Mouse (Mus musculus) kidney, embryonic 15.5 days (tissue): ENCODE measurements at regions not wholly inside any gene's neighbourhood (a gene's known extent, or its start where the extent isn't known, plus 50 kb on each side); places are given as distances from the start of the nearest gene placed in this dataset.

Experiments used
- ATAC-seq: fragments of 200-750 bp; cut with Nextera tagmentation; replicated peaks from 2 replicates; pipeline ENCODE4 v1.8.0; 2017; ENCODE audit warnings: moderate TSS enrichment; ENCODE audit not compliant: low FRiP score
- H3K27ac ChIP-seq: fragments of 300-500 bp; sonication (generic); 2 replicates; pipeline ENCODE4 v1.5.1; 2015; ENCODE audit warnings: mild to moderate bottlenecking, inconsistent platforms
- H3K27me3 ChIP-seq: fragments of 300-500 bp; sonication (generic); 2 replicates; pipeline ENCODE4 v1.6.1; 2015; ENCODE audit warnings: inconsistent platforms
- H3K36me3 ChIP-seq: fragments of 300-500 bp; sonication (generic); 2 replicates; pipeline ENCODE4 v1.6.1; 2015; ENCODE audit warnings: inconsistent platforms
- H3K4me1 ChIP-seq: fragments of 300-500 bp; sonication (generic); 2 replicates; pipeline ENCODE4 v1.6.1; 2015; ENCODE audit warnings: inconsistent platforms
- H3K4me2 ChIP-seq: fragments of 300-500 bp; sonication (generic); 2 replicates; pipeline ENCODE4 v1.6.1; 2015; ENCODE audit warnings: moderate library complexity, mild to moderate bottlenecking, inconsistent platforms
- H3K4me3 ChIP-seq: fragments of 300-500 bp; sonication (generic); replicated peaks from 2 replicates; pipeline ENCODE4 v1.5.1; 2015; ENCODE audit warnings: mild to moderate bottlenecking, inconsistent platforms
- H3K9ac ChIP-seq: fragments of 300-500 bp; sonication (generic); 2 replicates; pipeline ENCODE4 v1.6.1; 2015; ENCODE audit warnings: mild to moderate bottlenecking, inconsistent platforms
- H3K9me3 ChIP-seq: fragments of 300-500 bp; sonication (generic); replicated peaks from 2 replicates; pipeline ENCODE4 v1.6.1; 2016; ENCODE audit warnings: inconsistent platforms
- WGBS: fragments of 180-500 bp; shearing (Covaris S2); methylation state at CpG from one replicate; pipeline ENCODE4 v1.1.7; 2015; ENCODE audit warnings: mixed read lengths; 5-methylcytosine and 5-hydroxymethylcytosine counted together

DNA sequence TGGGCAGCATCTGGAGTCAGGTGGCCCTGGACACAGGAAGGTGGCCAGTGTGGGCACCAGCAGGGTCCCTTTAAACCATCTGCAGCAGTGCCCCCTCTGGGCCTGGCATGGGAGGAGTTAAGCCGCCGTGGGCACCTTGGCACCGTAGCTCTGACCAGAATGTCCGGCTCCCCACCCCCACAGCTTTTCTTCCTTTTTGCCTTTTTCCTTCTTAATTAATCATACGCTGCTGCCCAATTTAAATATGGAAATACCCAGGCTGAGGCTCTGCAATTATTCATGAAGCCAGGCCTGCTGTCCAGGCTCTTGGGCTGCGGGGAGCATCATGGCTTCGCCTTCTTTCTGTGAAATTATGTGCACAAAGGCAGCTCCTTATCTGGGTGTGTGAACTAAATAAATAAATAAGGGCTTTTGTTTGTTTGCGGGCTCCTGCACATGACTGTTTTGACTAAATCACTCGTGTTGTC is 70.6 kb upstream of the Wnt7b start:
- Histone ChIP-seq H3K4me1 (peaks cover 43% of the 10 kb centered on the region), H3K9me3 (no peaks in the 10 kb centered on the region), H3K27ac (peak overlapping the region; percentile 98), H3K4me3 (peak overlapping the region; percentile 42), H3K9ac (peak overlapping the region; percentile 62; the same call in 1 of the 2 replicates), H3K4me2 (peak overlapping the region; percentile 71), H3K36me3 (no peaks in the 10 kb centered on the region), H3K27me3 (no peaks in the 10 kb centered on the region)
- WGBS, result 48% methylated on average over 9 of the region's 9 CpGs
- ATAC-seq, result peak; percentile 7; the same call in 1 of the 2 replicates

DNA sequence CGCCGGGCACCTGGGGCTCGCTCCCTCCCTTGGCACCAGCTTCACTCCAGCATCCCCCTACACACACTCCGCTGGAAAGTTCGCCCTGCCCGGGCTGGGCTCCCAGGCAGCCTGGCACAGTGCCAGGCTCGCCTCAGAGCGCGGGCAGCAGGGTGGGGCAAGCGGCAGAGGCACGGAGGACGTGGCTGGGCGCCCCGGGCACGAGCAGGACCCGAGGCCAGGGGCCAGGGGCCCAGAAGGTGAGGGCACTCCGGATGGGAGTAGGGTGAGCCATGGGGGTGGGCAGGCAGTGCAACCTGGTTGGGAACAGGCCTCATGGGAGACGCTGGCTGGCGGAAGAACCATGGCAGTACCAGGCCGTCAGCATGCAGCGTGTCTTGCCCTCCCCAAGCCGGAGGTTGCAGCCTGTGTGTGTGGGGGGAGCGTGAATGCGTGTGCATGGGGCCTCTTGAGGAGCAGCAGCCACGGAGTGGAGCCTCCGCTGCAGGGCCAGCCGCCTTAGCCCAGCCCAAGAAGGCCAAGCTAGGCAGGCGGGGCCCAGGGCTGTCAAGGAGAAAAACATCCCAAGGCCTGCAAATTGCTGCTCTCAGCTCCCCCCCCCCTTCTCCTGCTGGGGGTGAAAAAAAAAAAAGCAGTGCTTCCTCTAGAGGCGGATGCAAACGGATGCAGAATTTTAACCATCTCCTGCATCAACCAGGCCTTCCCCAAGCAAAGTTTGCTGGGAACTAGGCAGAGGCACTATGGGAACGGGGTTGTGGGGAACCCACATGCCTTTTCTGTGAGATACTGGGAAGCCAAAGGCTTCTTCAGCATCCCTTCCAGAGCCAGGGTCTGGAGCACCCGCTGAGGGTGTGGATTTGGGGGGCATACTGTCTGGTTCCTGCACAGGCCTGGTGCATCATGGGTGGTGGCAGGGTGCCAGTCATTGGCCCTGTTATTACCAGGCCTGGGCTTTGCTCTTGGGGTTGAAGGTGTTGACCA is 71.4 kb upstream of the Wnt7b start:
- Histone ChIP-seq H3K27ac (peak overlapping the region; percentile 98), H3K4me1 (peaks cover 36% of the 10 kb centered on the region), H3K27me3 (no peaks in the 10 kb centered on the region), H3K4me2 (peak overlapping the region; percentile 71), H3K36me3 (no peaks in the 10 kb centered on the region), H3K9ac (peak overlapping the region; percentile 62), H3K4me3 (peak overlapping the region; percentile 42), H3K9me3 (no peaks in the 10 kb centered on the region)
- WGBS, result 15% methylated on average over 32 of the region's 32 CpGs
- peak; percentile 89 for ATAC-seq

DNA sequence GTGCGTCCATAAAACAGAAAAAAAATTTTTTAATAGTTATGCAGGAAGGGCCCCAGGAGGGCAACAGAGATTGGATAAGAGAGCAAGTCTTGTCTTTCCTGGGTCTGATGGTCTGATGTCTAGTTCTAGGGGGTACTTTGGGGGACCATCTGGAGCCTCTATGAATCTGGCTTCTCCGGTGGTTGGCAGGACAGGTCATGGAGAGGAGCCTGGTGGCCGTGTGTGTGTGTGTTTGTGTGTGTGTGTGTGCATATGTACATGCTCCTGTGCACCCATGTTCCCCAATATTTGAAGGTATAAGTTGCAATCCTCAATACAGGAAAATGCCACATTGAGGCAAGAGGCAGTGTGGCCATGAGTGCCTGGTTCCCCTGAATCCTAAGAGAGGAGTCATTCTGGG is 72.5 kb upstream of the Wnt7b start:
- WGBS, result 94% methylated on average over 3 of the region's 3 CpGs
- Histone ChIP-seq H3K4me2 (no peak overlapping the region), H3K27ac (no peak overlapping the region)

DNA sequence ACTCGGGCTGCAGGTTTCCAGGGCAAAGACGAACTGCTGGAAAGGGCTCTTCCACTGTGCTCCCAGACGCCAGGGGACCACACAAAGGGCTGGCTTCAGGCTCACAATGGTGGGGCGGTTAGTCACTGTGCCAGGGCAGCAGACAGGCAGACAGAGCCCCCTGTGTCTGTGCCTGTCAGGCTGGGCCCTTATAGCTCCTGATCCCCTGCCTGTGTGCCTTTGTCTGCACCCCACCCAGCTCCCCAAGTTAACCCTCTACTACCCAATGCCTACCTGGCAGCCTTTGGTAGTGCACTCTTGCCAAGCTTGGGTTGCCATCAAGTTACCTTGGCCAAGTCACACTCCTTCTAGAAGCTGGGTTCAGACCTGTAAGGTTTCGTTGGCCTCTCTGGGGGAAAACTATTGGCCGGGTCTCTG is 73.5 kb upstream of the Wnt7b start:
- Histone ChIP-seq H3K4me2 (no peak overlapping the region), H3K27ac (peak overlapping the region; percentile 9; the same call in 1 of the 2 replicates), H3K4me1 (peaks cover 39% of the 10 kb centered on the region), H3K27me3 (peaks cover 10% of the 10 kb centered on the region), H3K9ac (no peak overlapping the region), H3K9me3 (no peaks in the 10 kb centered on the region), H3K36me3 (no peaks in the 10 kb centered on the region), H3K4me3 (no peak overlapping the region)
- ATAC-seq, result no peak
- WGBS, result 59% methylated on average over 6 of the region's 6 CpGs

More for the DNA sequence above, 72.5 kb upstream of the Wnt7b start:
- Histone ChIP-seq H3K36me3 (no peaks in the 10 kb centered on the region), H3K9ac (no peak overlapping the region), H3K27me3 (peaks cover 1% of the 10 kb centered on the region), H3K4me3 (no peak overlapping the region), H3K9me3 (no peaks in the 10 kb centered on the region), H3K4me1 (peaks cover 35% of the 10 kb centered on the region)
- ATAC-seq, result no peak

DNA sequence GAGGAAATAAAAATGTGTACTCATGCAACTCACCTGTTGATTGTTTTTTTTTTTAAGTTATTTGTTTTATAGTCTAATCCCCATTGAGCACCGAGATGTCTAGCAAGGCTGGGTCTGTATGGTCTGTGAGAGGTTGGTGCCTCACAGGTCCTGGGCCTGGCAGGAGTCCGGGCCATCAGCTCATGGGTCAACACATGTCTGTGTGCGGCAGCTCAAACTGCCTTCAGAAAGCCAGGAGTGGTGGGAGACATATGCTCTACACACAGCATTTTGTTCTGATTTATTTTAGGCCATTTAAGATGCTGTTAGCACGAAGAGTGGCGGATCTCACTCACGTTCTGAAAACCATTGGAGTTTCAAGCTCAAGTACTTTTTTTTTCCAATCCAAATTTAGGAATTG is 74.6 kb upstream of the Wnt7b start:
- Histone ChIP-seq H3K4me3 (no peak overlapping the region), H3K27ac (no peak overlapping the region), H3K9me3 (no peaks in the 10 kb centered on the region), H3K27me3 (peaks cover 19% of the 10 kb centered on the region), H3K36me3 (0 out of 2 replicates have a peak, but pooled peaks cover 3% of the 10 kb centered on the region), H3K4me2 (no peak overlapping the region), H3K9ac (no peak overlapping the region), H3K4me1 (peaks cover 41% of the 10 kb centered on the region)
- ATAC-seq, result no peak
- WGBS, result 82% methylated on average over 6 of the region's 6 CpGs

DNA sequence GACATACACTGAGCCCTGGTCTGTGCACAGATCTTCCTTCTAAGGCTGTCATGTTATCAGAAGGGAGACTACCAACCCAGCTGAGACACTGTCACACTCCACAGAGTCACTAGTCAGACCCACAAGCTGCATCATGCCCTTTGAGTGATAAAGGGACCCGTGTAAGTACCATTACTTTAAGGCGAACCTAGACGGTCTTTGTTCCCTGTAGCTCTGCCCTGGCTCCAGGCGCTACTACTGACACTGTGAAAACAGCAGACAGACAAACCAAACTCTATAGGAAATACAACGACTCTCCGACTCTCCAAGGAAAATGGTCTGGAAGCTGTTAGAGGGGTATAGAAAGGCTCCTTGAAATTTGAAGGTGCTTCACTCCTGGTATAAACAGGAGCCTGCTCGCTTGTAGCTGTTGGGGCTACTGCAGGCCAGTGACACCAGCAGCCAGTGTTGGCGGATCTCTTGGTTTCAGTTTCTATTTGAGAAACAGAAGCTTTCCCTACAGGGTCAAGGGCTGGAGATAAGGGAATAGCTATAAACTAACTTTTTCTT is 75.2 kb upstream of the Wnt7b start:
- H3K36me3 ChIP-seq, result 0 out of 2 replicates have a peak, but pooled peaks cover 3% of the 10 kb centered on the region
- H3K4me1 ChIP-seq, result peaks cover 38% of the 10 kb centered on the region
- H3K27ac ChIP-seq, result no peak overlapping the region
- 62% methylated on average over 8 of the region's 8 CpGs for WGBS
- peaks cover 22% of the 10 kb centered on the region for H3K27me3 ChIP-seq
- H3K4me2 ChIP-seq, result no peak overlapping the region
- no peak overlapping the region for H3K9ac ChIP-seq
- no peak overlapping the region for H3K4me3 ChIP-seq
- no peaks in the 10 kb centered on the region for H3K9me3 ChIP-seq
- no peak for ATAC-seq

DNA sequence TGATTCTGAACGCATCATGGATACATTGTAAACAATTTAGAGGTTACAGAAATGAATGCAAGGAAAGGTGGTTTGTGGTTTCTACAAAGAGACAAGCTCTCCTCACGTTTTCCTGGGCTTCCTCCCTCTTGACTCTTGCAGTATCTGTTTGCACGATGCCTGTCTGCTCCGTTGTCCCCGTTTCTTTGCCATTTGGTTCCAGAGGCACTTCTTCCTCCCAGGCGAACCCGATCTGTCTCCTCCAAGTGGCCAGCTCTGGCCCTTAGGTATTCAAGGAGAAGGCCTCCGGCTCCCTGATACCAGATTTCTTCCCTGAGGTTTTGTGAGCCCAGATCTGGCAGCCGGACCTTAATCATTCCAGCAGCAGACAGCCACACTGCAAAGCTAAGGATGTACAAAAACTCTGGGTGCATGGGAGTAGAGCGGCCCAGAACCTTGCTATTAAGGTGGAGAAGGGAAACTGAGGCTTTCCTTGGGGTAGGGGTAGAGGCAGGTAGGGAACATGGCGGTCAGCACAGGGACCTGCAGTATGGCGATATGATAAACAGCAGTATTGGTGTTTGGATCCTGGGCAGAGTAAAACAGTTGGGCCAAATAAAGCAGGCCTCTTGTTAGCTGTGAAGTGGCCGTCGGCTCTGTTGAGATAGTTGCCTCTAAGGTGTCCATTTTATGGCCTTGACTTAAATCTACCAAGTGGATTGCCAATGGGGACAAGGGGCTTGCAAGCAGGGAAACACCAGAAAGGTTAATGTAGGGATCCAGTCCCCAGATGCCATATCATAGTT is 76.0 kb upstream of the Wnt7b start:
- Histone ChIP-seq H3K27ac (no peak overlapping the region), H3K9me3 (no peaks in the 10 kb centered on the region), H3K4me2 (no peak overlapping the region), H3K36me3 (0 out of 2 replicates have a peak, but pooled peaks cover 3% of the 10 kb centered on the region), H3K4me1 (peaks cover 30% of the 10 kb centered on the region), H3K9ac (no peak overlapping the region), H3K4me3 (no peak overlapping the region), H3K27me3 (peaks cover 22% of the 10 kb centered on the region)
- no peak for ATAC-seq
- 67% methylated on average over 14 of the region's 14 CpGs for WGBS

DNA sequence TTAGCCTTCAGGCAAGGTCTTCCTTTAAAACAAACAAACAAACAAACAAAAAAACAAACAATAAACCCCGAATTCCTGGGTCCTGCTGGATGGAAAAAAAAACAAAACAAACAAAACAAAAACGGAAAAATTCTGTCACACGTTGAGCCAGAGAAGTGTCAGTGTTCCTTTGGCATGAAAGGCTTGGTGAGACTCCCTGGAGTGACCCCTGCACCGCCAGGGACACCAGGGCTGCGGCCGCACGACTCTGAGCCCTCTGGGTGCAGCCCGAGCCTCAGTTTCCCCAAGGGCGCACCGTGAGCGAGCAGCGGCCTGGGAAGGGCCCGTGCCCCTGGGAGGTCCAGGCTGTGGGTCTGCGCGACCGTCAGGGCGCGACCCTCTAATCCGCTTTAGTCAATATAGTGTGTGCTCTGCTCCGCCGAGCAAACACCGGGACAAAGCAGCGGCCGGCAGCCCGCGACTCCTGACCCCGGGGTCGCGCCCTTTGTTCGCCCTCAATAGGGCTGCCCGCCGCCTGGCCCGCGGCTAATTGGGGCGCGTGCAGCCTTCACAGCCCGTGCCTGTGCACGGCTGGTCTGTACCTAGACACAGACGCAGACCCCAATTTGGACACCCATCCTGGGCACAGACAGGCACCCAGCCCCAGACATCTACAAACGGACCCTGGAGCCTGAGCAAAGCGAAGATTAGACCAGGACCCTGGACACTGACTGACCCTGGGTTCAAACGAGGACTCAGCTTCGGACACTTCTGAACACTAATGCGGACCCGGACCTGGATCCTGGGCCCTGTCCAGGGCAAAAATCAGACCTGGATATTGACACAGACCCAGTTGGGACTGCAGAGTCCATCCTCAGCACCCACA is 74.0 kb upstream of the Ppara start:
- ATAC-seq, result no peak; the same call in 1 of the 2 replicates
- Histone ChIP-seq H3K9me3 (no peaks in the 10 kb centered on the region), H3K4me3 (peak overlapping the region; percentile 9; the same call in 1 of the 2 replicates), H3K4me1 (peaks cover 12% of the 10 kb centered on the region), H3K36me3 (0 out of 2 replicates have a peak, but pooled peaks cover 3% of the 10 kb centered on the region), H3K9ac (no peak overlapping the region), H3K27ac (no peak overlapping the region), H3K27me3 (peaks cover 30% of the 10 kb centered on the region), H3K4me2 (peak overlapping the region; percentile 43)
- WGBS, result 20% methylated on average over 45 of the region's 45 CpGs

DNA sequence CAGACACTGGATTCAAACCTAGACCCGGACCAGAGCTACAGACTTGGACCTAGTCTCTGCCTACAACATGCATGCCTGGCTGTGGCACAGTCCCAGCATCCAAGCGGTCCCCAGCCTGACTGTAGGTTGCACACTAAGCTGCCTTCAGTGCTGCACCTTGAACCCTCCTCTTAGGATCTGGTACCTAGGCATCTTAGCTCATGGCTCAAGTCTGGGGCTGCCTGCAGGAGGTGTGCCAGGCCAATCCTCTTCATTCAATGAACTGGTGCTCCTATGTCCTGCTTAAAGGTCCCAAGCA is 73.4 kb upstream of the Ppara start:
- Histone ChIP-seq H3K27ac (no peak overlapping the region), H3K27me3 (peaks cover 31% of the 10 kb centered on the region), H3K9ac (no peak overlapping the region), H3K36me3 (0 out of 2 replicates have a peak, but pooled peaks cover 3% of the 10 kb centered on the region), H3K4me3 (no peak overlapping the region), H3K4me2 (no peak overlapping the region), H3K9me3 (no peaks in the 10 kb centered on the region), H3K4me1 (peaks cover 8% of the 10 kb centered on the region)
- WGBS, result 83% methylated on average over 2 of the region's 2 CpGs
- ATAC-seq, result no peak; the same call in 1 of the 2 replicates

DNA sequence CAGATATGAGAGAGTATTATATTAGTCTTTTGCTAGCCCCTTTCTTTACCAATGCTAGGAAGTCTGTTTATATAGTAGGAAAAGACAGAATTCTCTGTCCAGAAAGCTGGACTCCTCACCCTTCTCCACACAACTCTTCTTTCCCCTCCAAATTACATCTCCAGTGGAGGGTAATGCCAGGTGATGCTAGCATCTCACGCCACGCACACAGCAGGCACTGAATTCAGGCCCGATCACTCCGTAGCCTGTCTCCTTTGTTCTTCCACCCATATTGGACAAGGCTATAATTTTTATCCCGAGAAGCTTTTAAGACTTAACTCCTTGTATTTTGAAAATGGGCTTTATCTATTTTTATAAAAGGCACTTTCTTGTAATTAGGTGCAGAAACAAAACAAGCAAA is 73.0 kb upstream of the Ppara start:
- no peak overlapping the region for H3K4me3 ChIP-seq
- no peak for ATAC-seq

DNA sequence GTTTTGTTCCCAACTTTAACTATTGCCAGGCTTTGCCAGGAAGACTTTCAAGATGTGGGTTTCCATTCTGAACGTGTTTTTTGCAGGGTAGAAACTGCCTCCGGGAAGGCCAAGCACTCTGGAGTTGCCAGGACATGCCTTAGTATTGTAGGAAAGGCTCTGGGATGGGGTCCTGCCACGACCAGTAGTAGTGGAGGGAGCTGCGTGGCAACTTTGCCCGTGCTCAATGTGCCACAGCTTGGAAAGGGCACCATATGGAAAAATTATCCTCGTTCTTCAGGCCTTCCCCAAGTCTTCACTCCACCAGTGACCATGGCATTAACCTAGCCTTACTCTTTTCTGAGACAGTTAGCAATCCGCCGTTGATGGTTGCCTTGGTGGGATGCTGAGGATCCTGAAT is 72.5 kb upstream of the Ppara start:
- H3K4me1 ChIP-seq, result peaks cover 9% of the 10 kb centered on the region
- no peak overlapping the region for H3K4me2 ChIP-seq
- no peaks in the 10 kb centered on the region for H3K9me3 ChIP-seq
- H3K36me3 ChIP-seq, result 0 out of 2 replicates have a peak, but pooled peaks cover 3% of the 10 kb centered on the region
- no peak overlapping the region for H3K27ac ChIP-seq
- 88% methylated on average over 8 of the region's 8 CpGs for WGBS
- H3K4me3 ChIP-seq, result no peak overlapping the region
- no peak overlapping the region for H3K9ac ChIP-seq
- ATAC-seq, result no peak
- H3K27me3 ChIP-seq, result peaks cover 35% of the 10 kb centered on the region

More for the DNA sequence above, 73.0 kb upstream of the Ppara start:
- 92% methylated on average over 5 of the region's 5 CpGs for WGBS
- Histone ChIP-seq H3K4me1 (peaks cover 8% of the 10 kb centered on the region), H3K4me2 (no peak overlapping the region), H3K27me3 (peaks cover 35% of the 10 kb centered on the region), H3K36me3 (0 out of 2 replicates have a peak, but pooled peaks cover 3% of the 10 kb centered on the region), H3K9ac (no peak overlapping the region), H3K9me3 (no peaks in the 10 kb centered on the region), H3K27ac (no peak overlapping the region)
